Mouse (Mus musculus) forebrain, embryonic 12.5 days (tissue): ENCODE measurements around the gene Bhlha9. TPM values are rescaled to one million over a fixed set of nuclear protein-coding genes. Genes with fewer than 3 reads are reported as not detected.

Source experiments
- ATAC-seq: fragments of 200-750 bp; cut with Nextera tagmentation; 2 replicates; pipeline ENCODE4 v1.8.0; 2017; ENCODE audit warnings: moderate TSS enrichment; ENCODE audit not compliant: low FRiP score
- H3K27ac ChIP-seq: fragments of 300-500 bp; sonication (generic); 2 replicates; pipeline ENCODE4 v1.5.1; 2016; ENCODE audit warnings: mild to moderate bottlenecking
- H3K27me3 ChIP-seq: fragments of 300-500 bp; sonication (generic); 2 replicates; pipeline ENCODE4 v1.6.1; 2016; ENCODE audit warnings: mild to moderate bottlenecking
- H3K36me3 ChIP-seq: fragments of 300-500 bp; sonication (generic); replicated peaks from 2 replicates; pipeline ENCODE4 v1.6.1; 2016; ENCODE audit warnings: mild to moderate bottlenecking
- H3K4me1 ChIP-seq: fragments of 300-500 bp; sonication (generic); 2 replicates; pipeline ENCODE4 v1.6.1; 2016
- H3K4me2 ChIP-seq: fragments of 300-500 bp; sonication (generic); 2 replicates; pipeline ENCODE4 v1.6.1; 2016; ENCODE audit warnings: mild to moderate bottlenecking, moderate library complexity
- H3K4me3 ChIP-seq: fragments of 300-500 bp; sonication (generic); replicated peaks from 2 replicates; pipeline ENCODE4 v1.5.1; 2016; ENCODE audit warnings: mild to moderate bottlenecking
- H3K9ac ChIP-seq: fragments of 300-500 bp; sonication (generic); 2 replicates; pipeline ENCODE4 v1.6.1; 2016; ENCODE audit warnings: mild to moderate bottlenecking
- H3K9me3 ChIP-seq: fragments of 300-500 bp; sonication (generic); 2 replicates; pipeline ENCODE4 v1.6.1; 2016
- WGBS: fragments of 180-500 bp; shearing (Covaris S2); methylation state at CpG from one replicate; pipeline ENCODE4 v1.1.7; 2016; 5-methylcytosine and 5-hydroxymethylcytosine counted together
- polyA plus RNA-seq: library from polyadenylated mRNA; unstranded; fragments of >200 nt; fragmentation: Nextera tagmentation; extraction: Ambion mirVana; gene quantifications from 2 replicates; pipeline ENCODE4 v1.2.1, GENCODE M21; 2016

Gene Bhlha9
- polyA plus RNA-seq, 1 experiment from 2014 or later, result not detected

DNA sequence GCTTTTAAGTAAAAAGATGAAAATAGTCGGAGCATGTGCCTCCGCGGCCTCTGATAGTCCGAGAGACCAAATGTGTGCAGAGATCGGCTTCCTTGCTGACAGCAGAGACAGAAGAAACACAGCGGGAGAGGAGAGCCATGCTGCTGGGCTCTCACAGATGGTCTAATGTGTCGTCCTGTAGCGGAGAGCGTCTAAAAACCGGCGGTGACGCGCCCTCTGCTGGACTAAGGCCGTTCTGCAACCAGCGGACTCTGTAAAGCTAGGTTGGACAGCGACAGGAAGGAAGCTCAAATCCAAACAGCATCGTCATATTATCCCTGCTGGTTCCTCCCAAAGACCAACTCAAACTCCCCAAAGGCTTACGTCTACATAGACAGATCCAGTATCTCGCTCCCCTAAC, 26.3 kb upstream of the Bhlha9 start:
- Histone ChIP-seq H3K27ac (peak overlapping the region; percentile 70; the same call in 1 of the 2 replicates), H3K4me1 (peaks cover 29% of the 10 kb centered on the region), H3K4me2 (peak overlapping the region; percentile 53), H3K36me3 (no peaks in the 10 kb centered on the region), H3K9me3 (no peaks in the 10 kb centered on the region), H3K27me3 (peaks cover 66% of the 10 kb centered on the region), H3K4me3 (peak overlapping the region; percentile 23), H3K9ac (no peak overlapping the region)
- under 1% methylated on average over 19 of the region's 19 CpGs for WGBS
- ATAC-seq, result peak; percentile 65

- Histone ChIP-seq H3K27ac (peak overlapping the region; percentile 70), H3K36me3 (no peaks in the 10 kb centered on the region), H3K9me3 (no peaks in the 10 kb centered on the region), H3K4me1 (peaks cover 29% of the 10 kb centered on the region), H3K4me3 (peak overlapping the region; percentile 15; the same call in 1 of the 2 replicates), H3K4me2 (peak overlapping the region; percentile 47), H3K9ac (peak overlapping the region; percentile 21; the same call in 1 of the 2 replicates), H3K27me3 (peaks cover 66% of the 10 kb centered on the region)
- peak; percentile 77 for ATAC-seq
- 0% methylated on average over 7 of the region's 7 CpGs for WGBS
These were observed 25.2 kb upstream of the Bhlha9 start for GRCm38 (mm10) chr11:76647062-76647461.

- WGBS, result 4% methylated on average over 9 of the region's 9 CpGs
- ATAC-seq, result peak; percentile 40; the same call in 1 of the 2 replicates
- peak overlapping the region; percentile 47 for H3K4me2 ChIP-seq
- no peaks in the 10 kb centered on the region for H3K9me3 ChIP-seq
- peak overlapping the region; percentile 21; the same call in 1 of the 2 replicates for H3K9ac ChIP-seq
- peaks cover 31% of the 10 kb centered on the region for H3K4me1 ChIP-seq
- no peaks in the 10 kb centered on the region for H3K36me3 ChIP-seq
- H3K27ac ChIP-seq, result peak overlapping the region; percentile 70
- H3K4me3 ChIP-seq, result peak overlapping the region; percentile 15; the same call in 1 of the 2 replicates
- peaks cover 62% of the 10 kb centered on the region for H3K27me3 ChIP-seq
These were observed 24.8 kb upstream of the Bhlha9 start for GRCm38 (mm10) chr11:76647500-76647899.

DNA sequence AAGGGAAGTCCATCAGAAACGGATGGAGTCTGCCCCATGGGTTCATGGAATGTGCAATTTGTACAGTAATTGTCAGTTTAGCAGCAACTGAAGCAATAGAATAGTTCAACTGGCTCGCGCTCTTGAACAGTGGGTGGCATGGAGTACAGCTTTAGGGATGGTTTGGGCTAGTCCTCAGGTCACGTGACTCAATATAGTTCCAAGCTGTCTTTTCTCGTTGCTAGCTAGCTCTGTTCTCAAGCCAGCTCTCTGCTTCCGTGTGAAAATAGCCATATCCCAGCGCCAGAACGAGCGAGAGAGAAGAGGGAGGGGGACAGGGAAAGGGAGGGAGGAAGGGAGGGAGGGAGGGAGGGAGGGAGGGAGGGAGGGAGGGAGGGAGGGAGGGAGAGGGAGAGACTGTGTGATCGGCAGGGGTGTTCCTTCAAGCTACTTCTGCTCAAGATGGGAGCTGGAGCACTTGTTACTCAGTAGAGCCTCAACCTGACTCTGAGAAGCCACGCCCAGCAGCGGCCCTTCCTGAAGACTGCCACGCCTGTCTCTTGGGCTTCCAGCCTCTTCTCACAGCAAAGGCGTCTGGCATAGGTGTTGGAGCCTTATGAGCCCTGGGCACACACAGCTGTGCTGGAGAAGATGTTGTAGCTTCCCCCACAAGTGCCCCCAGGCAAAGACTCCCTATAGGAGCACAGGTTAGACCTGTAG, 21.3 kb upstream of the Bhlha9 start:
- Histone ChIP-seq H3K4me2 (no peak overlapping the region), H3K9ac (no peak overlapping the region), H3K4me3 (no peak overlapping the region), H3K4me1 (peaks cover 22% of the 10 kb centered on the region), H3K27me3 (peaks cover 47% of the 10 kb centered on the region), H3K27ac (no peak overlapping the region), H3K9me3 (no peaks in the 10 kb centered on the region), H3K36me3 (no peaks in the 10 kb centered on the region)
- WGBS, result 64% methylated on average over 13 of the region's 14 CpGs
- no peak for ATAC-seq

GRCm38 (mm10) chr11:76652838-76653334, 19.4 kb upstream of the Bhlha9 start:
- H3K9ac ChIP-seq, result no peak overlapping the region
- no peak overlapping the region for H3K4me2 ChIP-seq
- 55% methylated on average over 3 of the region's 3 CpGs for WGBS
- no peak overlapping the region for H3K4me3 ChIP-seq
- H3K9me3 ChIP-seq, result no peaks in the 10 kb centered on the region
- peaks cover 56% of the 10 kb centered on the region for H3K27me3 ChIP-seq
- no peaks in the 10 kb centered on the region for H3K36me3 ChIP-seq
- no peak overlapping the region for H3K27ac ChIP-seq
- ATAC-seq, result no peak
- H3K4me1 ChIP-seq, result peaks cover 5% of the 10 kb centered on the region; the same call in 1 of the 2 replicates

- WGBS, result 8% methylated on average over 10 of the region's 10 CpGs
- H3K27ac ChIP-seq, result no peak overlapping the region
- peaks cover 5% of the 10 kb centered on the region; the same call in 1 of the 2 replicates for H3K4me1 ChIP-seq
- H3K9me3 ChIP-seq, result no peaks in the 10 kb centered on the region
- peak overlapping the region; percentile 33 for H3K4me2 ChIP-seq
- no peak overlapping the region for H3K4me3 ChIP-seq
- peaks cover 44% of the 10 kb centered on the region for H3K27me3 ChIP-seq
- no peak overlapping the region for H3K9ac ChIP-seq
- no peaks in the 10 kb centered on the region for H3K36me3 ChIP-seq
- ATAC-seq, result no peak
These were observed 17.2 kb upstream of the Bhlha9 start for GRCm38 (mm10) chr11:76655106-76655505.

- WGBS, result 47% methylated on average over 4 of the region's 4 CpGs
- no peaks in the 10 kb centered on the region for H3K9me3 ChIP-seq
- H3K36me3 ChIP-seq, result no peaks in the 10 kb centered on the region
- peaks cover 3% of the 10 kb centered on the region; the same call in 1 of the 2 replicates for H3K4me1 ChIP-seq
- ATAC-seq, result no peak
- H3K27ac ChIP-seq, result no peak overlapping the region
- no peak overlapping the region for H3K4me2 ChIP-seq
- no peak overlapping the region for H3K4me3 ChIP-seq
- H3K9ac ChIP-seq, result no peak overlapping the region
- H3K27me3 ChIP-seq, result peaks cover 30% of the 10 kb centered on the region
These were observed 14.8 kb upstream of the Bhlha9 start for GRCm38 (mm10) chr11:76657450-76657970.

DNA sequence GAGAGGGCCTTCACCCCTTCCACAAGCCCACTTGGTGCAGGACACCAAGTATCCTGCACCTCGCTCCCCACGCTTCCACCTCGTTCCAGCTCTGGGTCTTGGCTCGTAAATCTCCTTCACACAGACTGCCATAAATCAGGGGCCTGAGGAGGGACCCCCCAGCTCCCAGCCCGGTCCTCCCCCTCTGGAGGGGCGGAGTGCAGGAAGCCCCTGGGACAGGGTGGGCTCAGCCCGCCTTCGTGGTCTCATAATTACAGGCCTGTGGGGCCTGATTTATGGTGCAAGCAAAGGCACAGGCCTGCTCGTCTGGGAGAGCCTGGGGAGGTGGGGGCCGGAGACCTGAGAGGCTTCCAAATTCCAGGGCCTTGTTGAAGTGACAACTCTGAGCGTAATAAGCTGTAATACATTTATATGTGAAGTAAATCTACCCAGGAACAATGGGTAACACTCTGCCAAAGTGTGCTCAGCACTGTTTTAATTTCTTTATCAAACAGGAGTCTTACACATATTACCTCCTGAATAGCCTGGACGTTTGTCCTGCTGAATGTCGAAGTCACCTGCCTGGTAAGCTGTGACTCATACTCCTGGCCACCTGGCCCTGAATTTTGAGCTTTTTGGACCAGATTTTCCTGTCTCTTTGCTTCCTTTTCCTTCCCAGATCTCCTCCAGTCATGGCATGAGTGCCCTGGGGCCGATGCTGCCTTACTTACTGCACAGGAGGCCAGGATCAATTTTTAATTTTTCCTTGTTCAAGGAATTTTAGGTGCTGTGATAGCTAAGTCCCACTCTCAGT, 12.9 kb upstream of the Bhlha9 start:
- no peak overlapping the region for H3K9ac ChIP-seq
- no peak for ATAC-seq
- peaks cover 36% of the 10 kb centered on the region for H3K27me3 ChIP-seq
- no peaks in the 10 kb centered on the region for H3K9me3 ChIP-seq
- H3K4me2 ChIP-seq, result no peak overlapping the region
- WGBS, result 75% methylated on average over 14 of the region's 14 CpGs
- no peaks in the 10 kb centered on the region for H3K36me3 ChIP-seq
- no peak overlapping the region for H3K4me3 ChIP-seq
- H3K4me1 ChIP-seq, result no peaks in the 10 kb centered on the region
- no peak overlapping the region for H3K27ac ChIP-seq

DNA sequence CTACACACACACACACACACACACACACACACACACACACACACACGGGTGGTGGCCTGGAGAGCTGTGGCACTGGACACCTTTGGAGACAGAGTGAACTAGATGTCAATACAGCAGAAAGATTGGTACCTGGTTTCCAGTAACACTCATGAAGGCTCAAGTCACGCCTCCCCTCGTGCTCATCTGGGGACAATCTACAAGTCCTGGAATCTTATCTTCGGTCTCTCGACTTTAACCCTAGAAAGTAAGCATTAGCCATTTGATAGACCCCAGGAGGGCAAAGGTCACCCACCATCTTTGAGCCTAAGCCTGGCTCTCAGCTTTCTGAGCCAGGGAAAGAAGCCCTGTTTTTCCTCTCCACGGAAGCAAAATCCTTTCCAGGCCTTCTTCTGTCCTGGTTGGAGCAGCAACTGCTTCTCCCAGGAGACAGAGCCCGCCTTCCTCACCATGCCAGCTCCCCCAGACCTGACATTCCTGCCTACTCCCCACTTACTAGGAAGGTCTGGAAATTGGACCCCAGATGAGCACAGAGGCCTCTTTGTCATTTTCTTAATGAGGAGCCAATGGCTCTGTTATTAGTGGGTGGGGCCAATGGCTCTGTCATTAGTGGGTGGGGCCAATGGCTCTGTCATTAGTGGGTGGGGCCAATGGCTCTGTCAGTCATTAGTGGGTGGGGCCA, 10.3 kb upstream of the Bhlha9 start:
- Histone ChIP-seq H3K4me2 (no peak overlapping the region), H3K27me3 (peaks cover 49% of the 10 kb centered on the region), H3K4me3 (no peak overlapping the region), H3K36me3 (no peaks in the 10 kb centered on the region), H3K9me3 (no peaks in the 10 kb centered on the region), H3K9ac (no peak overlapping the region), H3K4me1 (peaks cover 8% of the 10 kb centered on the region), H3K27ac (no peak overlapping the region)
- no peak for ATAC-seq
- 75% methylated on average over 7 of the region's 7 CpGs for WGBS

- peaks cover 10% of the 10 kb centered on the region for H3K4me1 ChIP-seq
- peak overlapping the region; percentile 34 for H3K4me3 ChIP-seq
- no peaks in the 10 kb centered on the region for H3K9me3 ChIP-seq
- H3K27me3 ChIP-seq, result peaks cover 72% of the 10 kb centered on the region
- H3K36me3 ChIP-seq, result no peaks in the 10 kb centered on the region
- H3K4me2 ChIP-seq, result peak overlapping the region; percentile 57
- 7% methylated on average over 35 of the region's 35 CpGs for WGBS
- H3K27ac ChIP-seq, result no peak overlapping the region
- no peak for ATAC-seq
- peak overlapping the region; percentile 42; the same call in 1 of the 2 replicates for H3K9ac ChIP-seq
These were observed 6.1 kb upstream of the Bhlha9 start for GRCm38 (mm10) chr11:76666002-76666649.

GRCm38 (mm10) chr11:76667807-76668206, 4.5 kb upstream of the Bhlha9 start:
- peaks cover 89% of the 10 kb centered on the region for H3K27me3 ChIP-seq
- ATAC-seq, result no peak
- WGBS, result 28% methylated on average over 4 of the region's 4 CpGs

More at GRCm38 (mm10) chr11:76667807-76668206, 4.5 kb upstream of the Bhlha9 start:
- Histone ChIP-seq H3K9me3 (no peaks in the 10 kb centered on the region), H3K4me3 (no peak overlapping the region), H3K36me3 (no peaks in the 10 kb centered on the region), H3K9ac (no peak overlapping the region), H3K27ac (no peak overlapping the region), H3K4me1 (peaks cover 14% of the 10 kb centered on the region), H3K4me2 (no peak overlapping the region)
